Mouse (Mus musculus) E14TG2a.4 (cell line): ENCODE measurements around the gene Rrnad1.

ENCODE experiments used
- CTCF ChIP-seq: conservative IDR thresholded peaks from 2 replicates; pipeline ENCODE4 v1.5.1; 2014; ENCODE audit warnings: low read length
- NANOG ChIP-seq: IDR thresholded peaks from 2 replicates; pipeline ENCODE4 v1.6.1; 2014; ENCODE audit warnings: borderline replicate concordance, low read length, mixed read lengths
- POU5F1 ChIP-seq: IDR thresholded peaks from 2 replicates; pipeline ENCODE4 v1.6.1; 2014; ENCODE audit warnings: low read length, borderline replicate concordance

- no peak for TF ChIP-seq CTCF
- TF ChIP-seq POU5F1: no peak
- no peak for TF ChIP-seq NANOG
Measured at GRCm38 (mm10) chr3:87907906-87908305, 22.6 kb downstream of the Rrnad1 start.
